ENCODE assay signal across 28 mouse cellular contexts in genomic region chr11:58274572-58274971, GRCm38 (mm10). TPM values are rescaled to one million over a fixed set of nuclear protein-coding genes. Genes with fewer than 3 reads are reported as not detected.
DNase-seq lines count a peak whose midpoint lies in the region; ATAC-seq lines count a peak whose summit lies in the region.
"Had no signal": no experiment of that assay in that cellular context is flagged by ENCODE, and none has a peak within 500 bp of the region (broad histone marks: within the 10 kb centered on the region; RNA-seq: fewer than 3 reads in every experiment).

Gene 4930438A08Rik, plus strand, starts transcription at chr11:58274799.

- peak within 1 kb of the TSS; percentile 23 for H3K4me3 ChIP-seq in liver, embryonic 15.5 days (replicated peaks)
- no peak within 1 kb of the TSS for H3K4me3 ChIP-seq in liver, embryonic 11.5 days (ENCODE audit: low read depth, low read length)
- H3K4me3 ChIP-seq: embryonic facial prominence, embryonic 10.5 days; erythroblast, embryonic 14.5 days; forebrain, embryonic 10.5 days; gastrocnemius, adult 2 months; heart, adult 2 months; heart, embryonic 13.5 days; hindbrain, embryonic 12.5 days had no signal

- H3K36me3 ChIP-seq in liver, embryonic 15.5 days (replicated peaks), result no peaks in the 10 kb centered on the region
- H3K36me3 ChIP-seq in liver, embryonic 11.5 days (ENCODE audit: control insufficient read depth, insufficient read depth, low read length), result no peaks in the 10 kb centered on the region
- H3K36me3 ChIP-seq: embryonic facial prominence, embryonic 10.5 days; forebrain, embryonic 10.5 days; G1E; heart, embryonic 13.5 days; hindbrain, embryonic 12.5 days had no signal

- no peaks in the 10 kb centered on the region for H3K4me1 ChIP-seq in liver, embryonic 15.5 days (replicated peaks)
- H3K4me1 ChIP-seq in liver, embryonic 11.5 days (replicated peaks; ENCODE audit: control insufficient read depth, insufficient read depth, low read length), result no peaks in the 10 kb centered on the region
- H3K4me1 ChIP-seq: heart, embryonic 13.5 days; hindbrain, embryonic 12.5 days had no signal

- no peaks in the 10 kb centered on the region for H3K9me3 ChIP-seq in liver, embryonic 15.5 days (replicated peaks)
- H3K9me3 ChIP-seq in liver, embryonic 11.5 days (ENCODE audit: control insufficient read depth, low read length), result no peaks in the 10 kb centered on the region
- H3K9me3 ChIP-seq: embryonic facial prominence, embryonic 10.5 days; forebrain, embryonic 10.5 days; G1E; heart, embryonic 13.5 days; hindbrain, embryonic 12.5 days had no signal

- 21% methylated on average over 2 of the region's 2 CpGs for WGBS in liver, embryonic 15.5 days (ENCODE audit: insufficient replicate concordance)
- 43% methylated on average over 2 of the region's 2 CpGs for WGBS in liver, embryonic 11.5 days

- 0 out of 2 replicates have a peak within 1 kb of the TSS, but pooled peaks have one; percentile 13 for H3K4me2 ChIP-seq in liver, embryonic 15.5 days
- H3K4me2 ChIP-seq in liver, embryonic 11.5 days, result no peak within 1 kb of the TSS
- H3K4me2 ChIP-seq: heart, embryonic 13.5 days; hindbrain, embryonic 12.5 days had no signal

- H3K27ac ChIP-seq in liver, embryonic 15.5 days (replicated peaks), result peak within 1 kb of the TSS; percentile 19; the same call in 1 of the 2 replicates
- no peak within 1 kb of the TSS for H3K27ac ChIP-seq in liver, embryonic 11.5 days (ENCODE audit: low read depth, low read length)
- H3K27ac ChIP-seq: embryonic facial prominence, embryonic 10.5 days; forebrain, embryonic 10.5 days; gastrocnemius, adult 2 months; heart, adult 2 months; heart, embryonic 13.5 days; hindbrain, embryonic 12.5 days had no signal

- no peaks in the 10 kb centered on the region for H3K27me3 ChIP-seq in liver, embryonic 15.5 days
- no peaks in the 10 kb centered on the region for H3K27me3 ChIP-seq in liver, embryonic 11.5 days (replicated peaks; ENCODE audit: control insufficient read depth, insufficient read depth, low read length)
- H3K27me3 ChIP-seq: hindbrain, embryonic 12.5 days had no signal

- ATAC-seq in liver, embryonic 15.5 days (ENCODE audit: insufficient read depth), result no peak
- ATAC-seq in liver, embryonic 11.5 days (replicated peaks; ENCODE audit: low FRiP score), result no peak
- 0 out of 2 replicates have a peak, but pooled peaks have one; percentile 18 for ATAC-seq in common myeloid progenitor, adult 5-6 weeks (replicated peaks; ENCODE audit: low read depth, poor library complexity, severe bottlenecking)
- peak; percentile 77 for ATAC-seq in granulocyte monocyte progenitor cell, adult 5-6 weeks (replicated peaks; ENCODE audit: poor library complexity, severe bottlenecking)
- peak; percentile 81 for ATAC-seq in megakaryocyte progenitor cell, adult 5-6 weeks (replicated peaks; ENCODE audit: poor library complexity)
- ATAC-seq: CD4-positive, CD25-positive, alpha-beta regulatory T cell, adult 4 months; forebrain, embryonic 14.5 days; hindbrain, embryonic 16.5 days; inflammation-experienced regulatory T-cells, adult 6 months had no signal

- DNase-seq in liver, embryonic 11.5 days (ENCODE audit: low spot score), result no peak
- no peak for DNase-seq in embryo, embryonic 10 days (ENCODE audit: low spot score)
- no peak for DNase-seq in gastrocnemius, postnatal 4 days (ENCODE audit: low spot score in 2 of 2)
- DNase-seq: adrenal gland, adult 8-10 months; adrenal gland, postnatal 36 days; cerebellum, adult 11 months; cerebellum, adult 8-10 months; cerebellum, postnatal 25 days; gastrocnemius, adult 2 months; gastrocnemius, postnatal 25 days; heart, adult 2 months; heart, postnatal 4 days had no signal

- no peak within 1 kb of the TSS for H3K9ac ChIP-seq in liver, embryonic 15.5 days
- no peak within 1 kb of the TSS for H3K9ac ChIP-seq in liver, embryonic 11.5 days (ENCODE audit: low read depth, low read length)
- H3K9ac ChIP-seq: heart, embryonic 13.5 days; hindbrain, embryonic 12.5 days had no signal

RNA-seq across cellular contexts. Expression of gene 4930438A08Rik, which starts in this region (rescaled TPM):
- 2.9 and 3.2 TPM in 2 replicates for polyA plus RNA-seq in liver, embryonic 15.5 days (2015; fragmentation: Nextera tagmentation; extraction: Ambion mirVana)
- 0.30 and 0.44 TPM in 2 replicates for polyA plus RNA-seq in liver, embryonic 11.5 days (2014; fragmentation: Nextera tagmentation; extraction: Ambion mirVana)
- total RNA-seq in common myeloid progenitor, adult 5-6 weeks (2017), result 0.41 and 0.92 TPM in 2 replicates
- 2.2 TPM in 1 of 2 replicates, not detected in the other for total RNA-seq in granulocyte monocyte progenitor cell, adult 5-6 weeks (2014; fragmentation: Nextera tagmentation)
- total RNA-seq in granulocyte monocyte progenitor cell, adult 5-6 weeks (2017), result 2.8 and 4.7 TPM in 2 replicates
- total RNA-seq in megakaryocyte progenitor cell, adult 5-6 weeks (2015), result 5.2 and 6.5 TPM in 2 replicates
- 6.4 and 13.3 TPM in 2 replicates for total RNA-seq in megakaryocyte progenitor cell, adult 5-6 weeks (2017)
- total RNA-seq in gastrocnemius, postnatal 4 days (2021), result not detected
- total RNA-seq: adrenal gland, adult 8-10 months; adrenal gland, postnatal 36 days; gastrocnemius, adult 2 months; gastrocnemius, postnatal 25 days; heart, adult 2 months; heart, postnatal 4 days had no signal
- polyA plus RNA-seq: brain, embryonic 14.5 days; CD4-positive, CD25-positive, alpha-beta regulatory T cell, adult 4 months; embryonic facial prominence, embryonic 10.5 days; erythroblast, embryonic 14.5 days; forebrain, embryonic 10.5 days; forebrain, embryonic 14.5 days; G1E; heart, adult 2 months; heart, embryonic 13.5 days; heart, postnatal 0 days; inflammation-experienced regulatory T-cells, adult 6 months had no signal

Comparison
In these comparisons a context has a peak if more than half of its experiments do, and no peak if none do; other contexts are left out.
1. Peak in ATAC-seq in common myeloid progenitor, adult 5-6 weeks; RNA of the gene not detected or under 1 TPM.
2. ATAC-seq: peak in granulocyte monocyte progenitor cell, adult 5-6 weeks (single experiment) and megakaryocyte progenitor cell, adult 5-6 weeks (single experiment); none in liver, embryonic 15.5 days (single experiment) and liver, embryonic 11.5 days (single experiment).